8 mouse cellular contexts compared by ENCODE assay signal in genomic region chr17:31079078-31079840, GRCm38 (mm10). TPM values are rescaled to one million over a fixed set of nuclear protein-coding genes. Genes with fewer than 3 reads are reported as not detected.
DNase-seq lines count a peak whose midpoint lies in the region; ATAC-seq lines count a peak whose summit lies in the region.
"Had no signal": no experiment of that assay in that cellular context is flagged by ENCODE, and none has a peak within 500 bp of the region (broad histone marks: within the 10 kb centered on the region; RNA-seq: fewer than 3 reads in every experiment).

No protein-coding gene starts in this region.

- peak; percentile 68 for DNase-seq in kidney, postnatal 10 days
- peak; percentile 54 for DNase-seq in lung, postnatal 14 days
- no peak for DNase-seq in T-cell, adult 2 months (ENCODE audit: low spot score)
- DNase-seq in layer of hippocampus, adult 9-11 months: no peak
- DNase-seq in testis, postnatal 14 days (ENCODE audit: low spot score): no peak
- DNase-seq: right cerebral cortex, adult 18-20 months had no signal

- no peak overlapping the region for H3K4me3 ChIP-seq in embryonic facial prominence, embryonic 13.5 days
- H3K4me3 ChIP-seq in heart, embryonic 13.5 days: no peak overlapping the region

- WGBS in embryonic facial prominence, embryonic 13.5 days: 49% methylated on average over 12 of the region's 12 CpGs
- 40% methylated on average over 12 of the region's 12 CpGs for WGBS in heart, embryonic 13.5 days

- H3K27ac ChIP-seq in embryonic facial prominence, embryonic 13.5 days: peak overlapping the region; percentile 51; the same call in 1 of the 2 replicates
- H3K27ac ChIP-seq in heart, embryonic 13.5 days (replicated peaks): peak overlapping the region; percentile 63

- H3K4me1 ChIP-seq in embryonic facial prominence, embryonic 13.5 days: peaks cover 32% of the 10 kb centered on the region
- peaks cover 44% of the 10 kb centered on the region for H3K4me1 ChIP-seq in heart, embryonic 13.5 days

- H3K9me3 ChIP-seq in embryonic facial prominence, embryonic 13.5 days: no peaks in the 10 kb centered on the region
- no peaks in the 10 kb centered on the region for H3K9me3 ChIP-seq in heart, embryonic 13.5 days

- no peak overlapping the region for H3K9ac ChIP-seq in embryonic facial prominence, embryonic 13.5 days
- no peak overlapping the region; the same call in 1 of the 2 replicates for H3K9ac ChIP-seq in heart, embryonic 13.5 days

- no peak for ATAC-seq in embryonic facial prominence, embryonic 13.5 days (ENCODE audit: insufficient number of reproducible peaks, insufficient read depth, low FRiP score, low TSS enrichment, low read depth)
- ATAC-seq in heart, embryonic 13.5 days (ENCODE audit: extremely low read depth, insufficient number of reproducible peaks, low FRiP score, low TSS enrichment): no peak

- H3K27me3 ChIP-seq in embryonic facial prominence, embryonic 13.5 days: no peaks in the 10 kb centered on the region
- no peaks in the 10 kb centered on the region for H3K27me3 ChIP-seq in heart, embryonic 13.5 days (replicated peaks)

- no peaks in the 10 kb centered on the region for H3K36me3 ChIP-seq in embryonic facial prominence, embryonic 13.5 days
- H3K36me3 ChIP-seq in heart, embryonic 13.5 days: no peaks in the 10 kb centered on the region

- H3K4me2 ChIP-seq in embryonic facial prominence, embryonic 13.5 days: no peak overlapping the region
- H3K4me2 ChIP-seq in heart, embryonic 13.5 days: no peak overlapping the region

RNA-seq across cellular contexts. Expression of gene Abcg1, which starts 21.8 kb away (rescaled TPM):
- 14.2 and 14.9 TPM in 2 replicates for polyA plus RNA-seq in embryonic facial prominence, embryonic 13.5 days (2015; fragmentation: Nextera tagmentation; extraction: Ambion mirVana)
- 7.7 and 8.2 TPM in 2 replicates for polyA plus RNA-seq in heart, embryonic 13.5 days (2015; fragmentation: Nextera tagmentation; extraction: Ambion mirVana)

RNA-seq across cellular contexts. Expression of gene Tff3, which starts 50.2 kb away (rescaled TPM):
- polyA plus RNA-seq in embryonic facial prominence, embryonic 13.5 days (2015; fragmentation: Nextera tagmentation; extraction: Ambion mirVana): 5.7 TPM in 1 of 2 replicates, not detected in the other
- not detected in 2 replicates for polyA plus RNA-seq in heart, embryonic 13.5 days (2015; fragmentation: Nextera tagmentation; extraction: Ambion mirVana)

Comparison
In these comparisons a context has a peak if more than half of its experiments do, and no peak if none do; other contexts are left out.
1. DNase-seq: peak in kidney, postnatal 10 days (single experiment) and lung, postnatal 14 days (single experiment); none in T-cell, adult 2 months (single experiment), layer of hippocampus, adult 9-11 months (single experiment) and testis, postnatal 14 days (single experiment).